Mouse (Mus musculus) heart, embryonic 14.5 days (tissue): ENCODE measurements around the gene Nadsyn1. TPM values are rescaled to one million over a fixed set of nuclear protein-coding genes. Genes with fewer than 3 reads are reported as not detected.

Experiments
- ATAC-seq: fragments of 200-750 bp; cut with Nextera tagmentation; 2 replicates; pipeline ENCODE4 v1.8.0; 2017; ENCODE audit warnings: low read depth, moderate TSS enrichment; ENCODE audit not compliant: insufficient number of reproducible peaks, insufficient read depth, low FRiP score
- H3K27ac ChIP-seq, 2 experiments: fragments of 200-500 bp in 1 of 2; fragments of 300-500 bp in 1 of 2; sonication (generic) in 1 of 2; replicated peaks in 1 of 2; 2 replicates each; pipeline ENCODE4 v1.5.1; 2012 to 2014; ENCODE audit warnings: low read depth in 2 of 2, low read length in 2 of 2, control low read depth in 1 of 2, mild to moderate bottlenecking in 1 of 2, mixed read lengths in 1 of 2; ENCODE audit not compliant: control insufficient read depth in 1 of 2, insufficient read depth in 1 of 2
- H3K27me3 ChIP-seq: fragments of 300-500 bp; sonication (generic); 2 replicates; pipeline ENCODE4 v1.6.1; 2014; ENCODE audit warnings: mild to moderate bottlenecking, low read length, control low read depth; ENCODE audit not compliant: control insufficient read depth, insufficient read depth
- H3K36me3 ChIP-seq: fragments of 300-500 bp; sonication (generic); 2 replicates; pipeline ENCODE4 v1.6.1; 2014; ENCODE audit warnings: mild to moderate bottlenecking, control low read depth, low read length, mixed read lengths; ENCODE audit not compliant: control insufficient read depth, insufficient read depth
- H3K4me1 ChIP-seq, 2 experiments: fragments of 200-500 bp in 1 of 2; fragments of 300-500 bp in 1 of 2; sonication (generic) in 1 of 2; 2 replicates each; pipeline ENCODE4 v1.6.1; 2012 to 2014; ENCODE audit warnings: low read length in 2 of 2, control low read depth in 1 of 2, mixed read lengths in 1 of 2; ENCODE audit not compliant: control insufficient read depth in 2 of 2, insufficient read depth in 2 of 2
- H3K4me2 ChIP-seq: fragments of 300-500 bp; sonication (generic); 2 replicates; pipeline ENCODE4 v1.6.1; 2014; ENCODE audit warnings: mild to moderate bottlenecking, low read length
- H3K4me3 ChIP-seq, 2 experiments: fragments of 200-500 bp in 1 of 2; fragments of 300-500 bp in 1 of 2; sonication (generic) in 1 of 2; 2 replicates each; pipeline ENCODE4 v1.5.1; 2012 to 2014; ENCODE audit warnings: low read length in 2 of 2, mild to moderate bottlenecking in 2 of 2, control low read depth in 1 of 2, low read depth in 1 of 2, moderate library complexity in 1 of 2; ENCODE audit not compliant: control insufficient read depth in 1 of 2, insufficient read depth in 1 of 2
- H3K9ac ChIP-seq: fragments of 300-500 bp; sonication (generic); 2 replicates; pipeline ENCODE4 v1.6.1; 2014; ENCODE audit warnings: mild to moderate bottlenecking, low read length
- H3K9me3 ChIP-seq: fragments of 300-500 bp; sonication (generic); 2 replicates; pipeline ENCODE4 v1.6.1; 2016; ENCODE audit warnings: low read length, control low read depth; ENCODE audit not compliant: control insufficient read depth
- WGBS: fragments of 180-500 bp; shearing (Covaris S2); extraction: QIAGEN DNeasy Blood & Tissue Kit; methylation state at CpG from one replicate; pipeline ENCODE4 v1.1.7; 2014; 5-methylcytosine and 5-hydroxymethylcytosine counted together
- polyA plus RNA-seq: library from polyadenylated mRNA; unstranded; fragments of >200 nt; fragmentation: Nextera tagmentation; extraction: Ambion mirVana; gene quantifications from 2 replicates; pipeline ENCODE4 v1.2.1, GENCODE M21; 2014

The Nadsyn1 gene
- 7.2 and 9.2 TPM in 2 replicates for polyA plus RNA-seq

GRCm38 (mm10) chr7:143822375-143823265 lies at the start of gene Nadsyn1, which contains the start of gene Dhcr7:
Gene Nadsyn1 (minus strand): TSS chr7:143822849.
Gene Dhcr7 (plus strand): TSS chr7:143823145.
- H3K9me3 ChIP-seq: no peaks in the 10 kb centered on the region
- ATAC-seq: peak; percentile 99
- peak within 1 kb of the TSS; percentile 64 to 79 for H3K4me3 ChIP-seq
- no peaks in the 10 kb centered on the region for H3K27me3 ChIP-seq
- H3K27ac ChIP-seq: peak within 1 kb of the TSS; percentile 85 to 87
- peak within 1 kb of the TSS; percentile 69 for H3K4me2 ChIP-seq
- H3K9ac ChIP-seq: peak within 1 kb of the TSS; percentile 80
- H3K4me1 ChIP-seq: peaks cover 8 to 10% of the 10 kb centered on the region in 2 experiments
- WGBS: under 1% methylated on average over 40 of the region's 40 CpGs
- H3K36me3 ChIP-seq: peaks cover 11% of the 10 kb centered on the region

DNA sequence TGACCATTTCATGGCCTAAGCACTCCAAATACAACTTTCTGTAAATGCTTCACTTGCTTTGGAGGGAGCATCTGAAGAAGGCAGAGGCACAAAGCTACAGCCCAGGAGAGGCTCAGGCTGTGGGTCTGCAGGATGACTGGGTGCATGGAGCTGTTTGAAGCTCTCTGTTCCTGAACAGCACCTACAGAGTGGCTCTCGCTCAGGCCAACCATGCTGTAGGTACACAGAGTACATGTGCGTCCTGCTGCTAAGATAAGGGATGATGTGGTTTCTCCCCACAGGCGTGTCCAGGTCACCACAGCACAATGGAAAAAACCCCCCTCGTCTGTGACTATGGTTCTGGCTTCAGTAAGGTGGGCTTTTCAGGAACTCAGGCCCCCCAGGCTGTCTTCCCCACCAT lies 46.2 kb upstream of the Nadsyn1 start:
- Histone ChIP-seq H3K27ac (no peak overlapping the region), H3K4me3 (no peak overlapping the region), H3K4me2 (no peak overlapping the region), H3K4me1 (no peaks in the 10 kb centered on the region), H3K9me3 (peaks cover 7% of the 10 kb centered on the region; the same call in 1 of the 2 replicates), H3K9ac (no peak overlapping the region), H3K36me3 (no peaks in the 10 kb centered on the region), H3K27me3 (no peaks in the 10 kb centered on the region)
- no peak for ATAC-seq
- 70% methylated on average over 4 of the region's 4 CpGs for WGBS

- H3K27ac ChIP-seq: no peak within 1 kb of the TSS
- H3K9me3 ChIP-seq: peaks cover under 1% of the 10 kb centered on the region; the same call in 1 of the 2 replicates
- no peaks in the 10 kb centered on the region for H3K27me3 ChIP-seq
- no peaks in the 10 kb centered on the region for H3K36me3 ChIP-seq
- no peak within 1 kb of the TSS for H3K4me3 ChIP-seq
- H3K4me2 ChIP-seq: no peak within 1 kb of the TSS
- no peaks in the 10 kb centered on the region for H3K4me1 ChIP-seq
- no peak within 1 kb of the TSS for H3K9ac ChIP-seq
- WGBS: 74% methylated on average over 2 of the region's 2 CpGs
- no peak for ATAC-seq
These were observed 43.9 kb upstream of the Nadsyn1 start, which contains the start of gene Gm498 for GRCm38 (mm10) chr7:143866538-143866937. Gene Gm498 (plus strand): TSS chr7:143866838.

DNA sequence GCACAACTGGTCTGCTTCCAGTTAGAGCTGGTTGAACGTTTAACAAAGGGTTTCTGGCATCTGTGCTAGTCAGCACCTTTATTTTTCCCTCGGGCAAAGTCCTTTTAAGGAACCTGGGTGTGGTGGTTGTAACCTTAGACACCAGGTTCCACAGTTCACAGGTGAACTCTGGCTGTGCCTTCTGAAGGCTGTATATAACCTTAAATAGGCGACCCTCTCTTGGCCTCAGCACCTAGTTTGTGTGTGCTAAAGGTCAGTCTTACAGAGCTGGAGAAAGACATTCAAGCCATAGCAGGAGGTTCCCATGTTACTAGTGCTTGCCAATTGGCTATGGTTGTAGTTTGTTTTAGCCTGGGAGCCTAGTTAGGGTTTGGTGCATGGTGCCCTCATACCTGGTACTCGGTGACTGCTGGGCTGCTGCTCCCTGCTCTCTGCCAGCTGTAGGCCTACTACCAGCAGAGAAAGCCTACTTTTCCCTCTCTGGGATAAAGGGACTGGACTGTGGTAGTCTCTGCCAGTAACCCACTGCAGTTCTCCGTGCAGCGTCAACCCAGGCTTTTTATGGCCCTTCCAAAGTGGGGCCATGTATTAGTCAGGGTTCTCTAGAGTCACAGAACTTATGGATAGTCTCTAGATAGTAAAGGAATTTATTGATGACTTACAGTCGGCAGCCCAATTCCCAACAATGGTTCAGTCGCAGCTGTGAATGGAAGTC lies 26.3 kb upstream of the Nadsyn1 start:
- no peaks in the 10 kb centered on the region for H3K27me3 ChIP-seq
- no peak overlapping the region for H3K9ac ChIP-seq
- no peaks in the 10 kb centered on the region for H3K9me3 ChIP-seq
- 86% methylated on average over 7 of the region's 8 CpGs for WGBS
- H3K27ac ChIP-seq: no peak overlapping the region
- H3K4me1 ChIP-seq: no peaks in the 10 kb centered on the region
- ATAC-seq: no peak
- H3K36me3 ChIP-seq: peaks cover 50% of the 10 kb centered on the region
- no peak overlapping the region for H3K4me3 ChIP-seq
- H3K4me2 ChIP-seq: no peak overlapping the region

DNA sequence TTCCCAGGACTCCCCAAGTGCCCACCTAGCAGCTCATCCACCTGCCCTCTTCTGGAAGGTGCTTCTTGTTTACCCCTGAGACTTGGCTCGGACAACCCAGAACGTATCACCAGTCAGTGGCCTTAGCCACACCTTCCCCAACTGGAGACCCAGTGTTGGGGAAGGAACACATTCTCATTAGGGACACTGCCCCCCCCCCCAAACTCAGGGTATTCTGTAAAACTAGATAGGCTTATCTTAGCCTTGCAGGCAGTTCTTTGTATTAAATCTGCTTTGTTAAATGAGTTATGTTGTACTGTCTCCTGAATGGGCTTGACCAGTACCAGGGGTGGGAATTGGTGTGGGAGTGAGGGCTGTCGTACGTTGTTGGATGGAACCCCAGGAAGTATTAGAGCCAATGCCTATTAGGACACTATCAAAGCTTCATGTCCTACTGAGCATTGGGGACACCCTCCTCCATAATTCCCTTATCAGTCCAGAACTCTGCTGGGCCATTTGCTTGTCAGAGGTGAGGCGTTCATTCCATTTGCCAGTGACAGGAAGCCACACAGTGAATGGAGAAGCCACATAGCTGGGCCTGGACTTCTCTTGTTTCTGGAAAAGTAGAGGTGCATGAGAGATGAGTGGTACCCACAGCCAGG lies 25.6 kb upstream of the Nadsyn1 start:
- no peaks in the 10 kb centered on the region for H3K27me3 ChIP-seq
- 76% methylated on average over 5 of the region's 5 CpGs for WGBS
- no peak for ATAC-seq
- no peaks in the 10 kb centered on the region for H3K9me3 ChIP-seq
- H3K27ac ChIP-seq: no peak overlapping the region
- H3K4me3 ChIP-seq: no peak overlapping the region
- no peak overlapping the region for H3K9ac ChIP-seq
- no peaks in the 10 kb centered on the region for H3K4me1 ChIP-seq
- H3K36me3 ChIP-seq: peaks cover 57% of the 10 kb centered on the region
- no peak overlapping the region for H3K4me2 ChIP-seq

GRCm38 (mm10) chr7:143841301-143841700 lies 18.7 kb upstream of the Nadsyn1 start:
- WGBS: 93% methylated on average over 8 of the region's 8 CpGs
- H3K9me3 ChIP-seq: no peaks in the 10 kb centered on the region
- no peak overlapping the region for H3K9ac ChIP-seq
- H3K36me3 ChIP-seq: peaks cover 83% of the 10 kb centered on the region
- H3K27me3 ChIP-seq: no peaks in the 10 kb centered on the region
- no peak for ATAC-seq
- H3K4me1 ChIP-seq: peaks cover 0 to 6% of the 10 kb centered on the region in 2 experiments; a peak in 1 of 4 replicates
- no peak overlapping the region for H3K4me2 ChIP-seq
- H3K27ac ChIP-seq: no peak overlapping the region
- H3K4me3 ChIP-seq: no peak overlapping the region

DNA sequence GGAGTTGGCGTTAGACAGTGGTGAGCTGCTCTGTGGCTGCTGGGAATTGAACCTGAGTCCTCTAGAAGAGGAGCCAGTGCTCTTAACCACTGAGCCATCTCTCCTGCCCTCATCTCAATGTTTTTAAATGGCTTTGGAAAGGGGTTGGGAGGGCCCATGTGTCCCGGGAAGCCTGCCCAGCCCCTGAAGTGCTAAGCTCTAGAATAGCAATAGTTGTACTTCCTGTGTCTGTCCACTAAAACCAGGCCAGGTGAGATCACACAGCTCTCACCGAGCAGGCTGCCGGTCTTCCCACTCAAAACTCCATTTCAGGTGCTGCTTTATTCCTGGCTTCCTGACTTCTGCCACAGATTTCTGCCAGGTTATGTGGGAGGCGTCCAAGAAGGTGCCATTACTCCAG lies 17.5 kb upstream of the Nadsyn1 start:
- WGBS: 93% methylated on average over 5 of the region's 5 CpGs
- no peak overlapping the region for H3K4me2 ChIP-seq
- H3K27me3 ChIP-seq: no peaks in the 10 kb centered on the region
- peaks cover 71% of the 10 kb centered on the region for H3K36me3 ChIP-seq
- no peak overlapping the region for H3K4me3 ChIP-seq
- no peak for ATAC-seq
- peaks cover 0 to 6% of the 10 kb centered on the region in 2 experiments; a peak in 1 of 4 replicates for H3K4me1 ChIP-seq
- H3K9ac ChIP-seq: no peak overlapping the region
- H3K9me3 ChIP-seq: no peaks in the 10 kb centered on the region
- no peak overlapping the region for H3K27ac ChIP-seq
